Mouse (Mus musculus): ENCODE measurements around the gene Alyref2.
"Not testable (repeated sequence)": the region's sequence is repeated elsewhere in the genome, so short reads cannot be mapped to it uniquely, and the experiment has no call there.

GRCm38 (mm10) chr1:171471941-171472340 lies 31.3 kb upstream of the Alyref2 start:
- not testable (repeated sequence) for TF ChIP-seq MAFK (IDR thresholded peaks at IDR 0.05; ENCODE audit: insufficient read depth, low read depth, low read length); ZC3H11A (IDR thresholded peaks at IDR 0.05; ENCODE audit: borderline replicate concordance, low read depth, low read length)

Data from ES-E14 (cell line).